Mouse (Mus musculus) midbrain, postnatal 0 days (tissue): ENCODE results near the gene Lrrc75a. TPM values are rescaled to one million over a fixed set of nuclear protein-coding genes. Genes with fewer than 3 reads are reported as not detected.

Experiments
- ATAC-seq: fragments of 200-750 bp; cut with Nextera tagmentation; 2 replicates; pipeline ENCODE4 v1.8.0; 2017; ENCODE audit warnings: moderate number of reproducible peaks, mild to moderate bottlenecking, moderate TSS enrichment, moderate library complexity; ENCODE audit not compliant: low FRiP score
- DNase-seq: peaks from one replicate; pipeline ENCODE4 v3.0.0-alpha.2; 2015; ENCODE audit warnings: low spot score
- H3K27ac ChIP-seq: fragments of 300-500 bp; sonication (generic); 2 replicates; pipeline ENCODE4 v1.5.1; 2014; ENCODE audit warnings: low read depth, mild to moderate bottlenecking, low read length, mixed read lengths
- H3K27me3 ChIP-seq: fragments of 300-500 bp; sonication (generic); 2 replicates; pipeline ENCODE4 v1.6.1; 2014; ENCODE audit warnings: low read length, control low read depth, mixed read lengths; ENCODE audit not compliant: insufficient read depth
- H3K36me3 ChIP-seq: fragments of 300-500 bp; sonication (generic); 2 replicates; pipeline ENCODE4 v1.6.1; 2014; ENCODE audit warnings: low read length, control low read depth, mixed read lengths; ENCODE audit not compliant: insufficient read depth
- H3K4me1 ChIP-seq: fragments of 300-500 bp; sonication (generic); 2 replicates; pipeline ENCODE4 v1.6.1; 2014; ENCODE audit warnings: mild to moderate bottlenecking, control low read depth, antibody characterized with exemption, low read length, mixed read lengths; ENCODE audit not compliant: insufficient read depth
- H3K4me2 ChIP-seq: fragments of 300-500 bp; sonication (generic); 2 replicates; pipeline ENCODE4 v1.6.1; 2014; ENCODE audit warnings: low read depth, mild to moderate bottlenecking, low read length, mixed read lengths; ENCODE audit not compliant: poor library complexity, severe bottlenecking
- H3K4me3 ChIP-seq: fragments of 300-500 bp; sonication (generic); 2 replicates; pipeline ENCODE4 v1.5.1; 2014; ENCODE audit warnings: low read depth, mild to moderate bottlenecking, low read length, moderate library complexity
- H3K9ac ChIP-seq: fragments of 300-500 bp; sonication (generic); replicated peaks from 2 replicates; pipeline ENCODE4 v1.6.1; 2014; ENCODE audit warnings: mild to moderate bottlenecking, low read length, moderate library complexity, mixed read lengths; ENCODE audit not compliant: poor library complexity, severe bottlenecking
- H3K9me3 ChIP-seq: fragments of 300-500 bp; sonication (generic); 2 replicates; pipeline ENCODE4 v1.6.1; 2016; ENCODE audit warnings: low read length, control low read depth
- CTCF ChIP-seq: IDR thresholded peaks from 2 replicates; pipeline ENCODE4 v1.5.1; 2016; ENCODE audit warnings: antibody characterized with exemption, mild to moderate bottlenecking
- WGBS: fragments of 180-500 bp; shearing (Covaris S2); extraction: QIAGEN DNeasy Blood & Tissue Kit; methylation state at CpG from one replicate; pipeline ENCODE4 v1.1.7; 2014; 5-methylcytosine and 5-hydroxymethylcytosine counted together
- polyA plus RNA-seq: library from polyadenylated mRNA; unstranded; fragments of >200 nt; fragmentation: Nextera tagmentation; extraction: Ambion mirVana; gene quantifications from 2 replicates; pipeline ENCODE4 v1.2.1, GENCODE M21; 2015
- total RNA-seq: library from RNA; depleted of rRNA; stranded (reverse); fragments of >200 nt; gene quantifications from 2 replicates; pipeline ENCODE4 v1.2.3, GENCODE M21; 2014; rRNA removed

Lrrc75a gene
- total and polyA plus RNA-seq, 2 experiments from 2014 or later = 7.4 to 25.9 TPM

- Histone ChIP-seq H3K36me3 (peaks cover 2% of the 10 kb centered on the region; the same call in 1 of the 2 replicates), H3K4me1 (peaks cover 10% of the 10 kb centered on the region), H3K9me3 (no peaks in the 10 kb centered on the region), H3K4me2 (no peak overlapping the region), H3K27ac (no peak overlapping the region), H3K4me3 (no peak overlapping the region), H3K27me3 (no peaks in the 10 kb centered on the region), H3K9ac (no peak overlapping the region)
- TF ChIP-seq CTCF = no peak
- WGBS = 66% methylated on average over 6 of the region's 6 CpGs
- no peak for DNase-seq
- no peak for ATAC-seq
These were observed 89.2 kb downstream of the Lrrc75a start for GRCm38 (mm10) chr11:62558961-62559646.

GRCm38 (mm10) chr11:62558152-62558551 lies 90.2 kb downstream of the Lrrc75a start:
- ATAC-seq (no peak), DNase-seq (no peak)
- H3K9me3 ChIP-seq = no peaks in the 10 kb centered on the region
- no peak overlapping the region for H3K27ac ChIP-seq
- no peak overlapping the region for H3K4me2 ChIP-seq
- H3K9ac ChIP-seq = no peak overlapping the region
- no peaks in the 10 kb centered on the region for H3K27me3 ChIP-seq
- no peak overlapping the region for H3K4me3 ChIP-seq
- WGBS = 66% methylated on average over 2 of the region's 2 CpGs
- no peak for TF ChIP-seq CTCF
- H3K4me1 ChIP-seq = peaks cover 19% of the 10 kb centered on the region
- peaks cover 6% of the 10 kb centered on the region; the same call in 1 of the 2 replicates for H3K36me3 ChIP-seq

GRCm38 (mm10) chr11:62557205-62557604 lies 91.1 kb downstream of the Lrrc75a start:
- Histone ChIP-seq H3K27me3 (no peaks in the 10 kb centered on the region), H3K9ac (no peak overlapping the region), H3K4me2 (no peak overlapping the region), H3K27ac (no peak overlapping the region), H3K36me3 (peaks cover 6% of the 10 kb centered on the region; the same call in 1 of the 2 replicates), H3K9me3 (no peaks in the 10 kb centered on the region), H3K4me1 (peaks cover 19% of the 10 kb centered on the region), H3K4me3 (no peak overlapping the region)
- 72% methylated on average over 5 of the region's 5 CpGs for WGBS
- no peak for TF ChIP-seq CTCF
- ATAC-seq = no peak
- DNase-seq = no peak

- Histone ChIP-seq H3K9me3 (no peaks in the 10 kb centered on the region), H3K4me1 (peaks cover 19% of the 10 kb centered on the region), H3K4me3 (no peak overlapping the region), H3K4me2 (no peak overlapping the region), H3K9ac (no peak overlapping the region), H3K36me3 (peaks cover 6% of the 10 kb centered on the region; the same call in 1 of the 2 replicates), H3K27ac (no peak overlapping the region), H3K27me3 (no peaks in the 10 kb centered on the region)
- no peak for DNase-seq
- TF ChIP-seq CTCF = no peak
- no peak for ATAC-seq
These were observed 92.4 kb downstream of the Lrrc75a start for GRCm38 (mm10) chr11:62555896-62556412.

- Histone ChIP-seq H3K27me3 (no peaks in the 10 kb centered on the region), H3K9ac (no peak overlapping the region), H3K9me3 (no peaks in the 10 kb centered on the region), H3K27ac (no peak overlapping the region), H3K4me2 (peak overlapping the region; percentile 89), H3K36me3 (peaks cover 6% of the 10 kb centered on the region; the same call in 1 of the 2 replicates), H3K4me1 (peaks cover 19% of the 10 kb centered on the region), H3K4me3 (peak overlapping the region; percentile 46; the same call in 1 of the 2 replicates)
- no peak for TF ChIP-seq CTCF
- no peak for DNase-seq
- no peak for ATAC-seq
These were observed 93.3 kb downstream of the Lrrc75a start for GRCm38 (mm10) chr11:62554934-62555517.

Other genes with a start within 250 kb of the Lrrc75a start
- gene Pigl, start 190.1 kb downstream of the Lrrc75a start, total RNA-seq = 6.7 and 7.5 TPM in 2 replicates
- 8.0 and 8.2 TPM in 2 replicates for gene Pigl, start 190.1 kb downstream of the Lrrc75a start, polyA plus RNA-seq
- 128 and 135 TPM in 2 replicates for gene Ncor1, start 190.0 kb downstream of the Lrrc75a start, total RNA-seq
- 131 and 152 TPM in 2 replicates for gene Ncor1, start 190.0 kb downstream of the Lrrc75a start, polyA plus RNA-seq
- gene Cenpv, start 109.3 kb downstream of the Lrrc75a start, total RNA-seq = 58.0 and 63.2 TPM in 2 replicates
- 30.1 and 32.9 TPM in 2 replicates for gene Cenpv, start 109.3 kb downstream of the Lrrc75a start, polyA plus RNA-seq
- 1,443 and 2,095 TPM in 2 replicates for gene Ubb, start 97.4 kb downstream of the Lrrc75a start, total RNA-seq
- gene Ubb, start 97.4 kb downstream of the Lrrc75a start, polyA plus RNA-seq = 4,479 and 4,841 TPM in 2 replicates
- gene Trpv2, start 74.0 kb downstream of the Lrrc75a start, total RNA-seq = 55.4 and 62.0 TPM in 2 replicates
- 31.0 and 32.9 TPM in 2 replicates for gene Trpv2, start 74.0 kb downstream of the Lrrc75a start, polyA plus RNA-seq
- gene Mmgt2, start 141 bp upstream of the Lrrc75a start, total RNA-seq = 24.0 and 58.3 TPM in 2 replicates
- 22.7 and 23.4 TPM in 2 replicates for gene Mmgt2, start 141 bp upstream of the Lrrc75a start, polyA plus RNA-seq
- 20.6 and 22.2 TPM in 2 replicates for gene Zfp287, start 83.4 kb upstream of the Lrrc75a start, total RNA-seq
- gene Zfp287, start 83.4 kb upstream of the Lrrc75a start, polyA plus RNA-seq = 12.9 and 13.0 TPM in 2 replicates
- not detected in 2 replicates for gene Gm10428, start 104.6 kb upstream of the Lrrc75a start, total RNA-seq
- gene Gm10428, start 104.6 kb upstream of the Lrrc75a start, polyA plus RNA-seq = 0.83 TPM in 1 of 2 replicates, not detected in the other
- gene Zfp286, start 140.9 kb upstream of the Lrrc75a start, total RNA-seq = 20.1 and 25.0 TPM in 2 replicates
- gene Zfp286, start 140.9 kb upstream of the Lrrc75a start, polyA plus RNA-seq = 15.6 and 16.9 TPM in 2 replicates
- 5.8 and 7.1 TPM in 2 replicates for gene Trim16, start 171.7 kb upstream of the Lrrc75a start, total RNA-seq
- 5.8 and 6.2 TPM in 2 replicates for gene Trim16, start 171.7 kb upstream of the Lrrc75a start, polyA plus RNA-seq
- gene Fbxw10, start 198.5 kb upstream of the Lrrc75a start, total RNA-seq = 0.38 and 0.49 TPM in 2 replicates
- gene Fbxw10, start 198.5 kb upstream of the Lrrc75a start, polyA plus RNA-seq = 0.60 and 0.72 TPM in 2 replicates
- 29.5 and 36.6 TPM in 2 replicates for gene Tvp23b, start 230.9 kb upstream of the Lrrc75a start, total RNA-seq
- 42.5 and 44.2 TPM in 2 replicates for gene Tvp23b, start 230.9 kb upstream of the Lrrc75a start, polyA plus RNA-seq